Mouse (Mus musculus): Measurements from ENCODE around the gene Cwc25. TPM values are rescaled to one million over a fixed set of nuclear protein-coding genes. Genes with fewer than 3 reads are reported as not detected.

The Cwc25 gene
- total RNA-seq, 2 experiments from 2014 or later, result 18.8 to 19.4 TPM

DNA sequence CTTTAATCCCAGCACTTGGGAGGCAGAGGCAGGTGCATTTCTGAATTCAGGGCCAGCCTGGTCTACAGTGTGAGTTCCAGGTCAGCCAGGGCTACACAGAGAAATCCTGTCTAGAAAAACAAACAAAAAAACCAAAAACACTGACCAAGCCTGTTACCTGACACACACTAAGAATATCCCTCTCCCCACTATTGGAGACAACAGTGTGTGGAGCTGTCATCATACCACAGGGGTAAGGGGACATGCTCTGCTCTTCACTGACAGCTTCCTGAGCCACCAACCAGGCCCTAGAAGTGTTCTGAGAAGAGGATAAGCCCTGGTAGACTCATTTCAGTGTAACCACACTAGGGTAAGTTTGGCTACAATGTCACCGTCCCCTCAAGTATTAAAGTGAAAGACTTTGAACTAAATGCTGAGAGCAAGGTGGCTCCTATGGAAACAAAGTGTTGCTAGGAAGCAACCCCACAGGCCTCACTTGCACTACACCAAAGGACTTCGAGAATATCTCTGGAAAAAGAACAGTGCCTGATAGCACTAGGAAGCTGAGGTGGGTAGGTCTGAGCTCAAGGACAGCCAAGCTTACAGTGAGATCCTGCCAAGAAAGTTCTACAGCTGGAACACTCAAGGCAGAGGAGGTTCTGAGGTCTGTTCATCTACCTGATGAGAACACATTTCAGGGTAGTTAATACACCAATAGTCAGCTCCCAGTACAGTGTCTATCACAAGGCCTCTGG, 13.8 kb upstream of the Cwc25 start:
- DNase-seq (ENCODE audit: extremely low spot score in 1 of 2, low spot score in 2 of 2), result no peak
- intact Hi-C loops (cut with DNase I), result loop anchor here (5.0 kb wide), 1 partner anchor 102 kb away; the partner anchor contains the start of gene Fbxo47

DNA sequence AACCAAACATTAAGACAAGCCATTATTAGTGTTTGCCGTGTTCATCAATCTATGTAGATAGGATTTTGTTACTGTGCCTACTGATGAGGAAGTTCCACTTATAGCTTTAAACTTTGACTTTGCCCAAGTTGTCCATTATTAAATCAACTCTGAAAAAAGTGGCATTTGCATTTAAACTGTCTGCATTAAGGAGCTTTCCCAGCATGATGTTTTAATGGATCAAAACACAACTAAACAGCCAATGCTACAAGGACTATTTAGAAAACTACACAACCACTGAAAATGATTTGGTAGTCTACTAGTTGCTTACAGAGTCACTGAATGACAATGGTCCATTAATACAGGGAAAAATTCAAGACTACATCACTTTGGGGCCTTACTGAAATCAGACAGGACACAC, 12.6 kb upstream of the Cwc25 start:
- DNase-seq (ENCODE audit: extremely low spot score in 1 of 2, low spot score in 2 of 2), result no peak
- intact Hi-C loops (cut with DNase I), result no loop called here

DNA sequence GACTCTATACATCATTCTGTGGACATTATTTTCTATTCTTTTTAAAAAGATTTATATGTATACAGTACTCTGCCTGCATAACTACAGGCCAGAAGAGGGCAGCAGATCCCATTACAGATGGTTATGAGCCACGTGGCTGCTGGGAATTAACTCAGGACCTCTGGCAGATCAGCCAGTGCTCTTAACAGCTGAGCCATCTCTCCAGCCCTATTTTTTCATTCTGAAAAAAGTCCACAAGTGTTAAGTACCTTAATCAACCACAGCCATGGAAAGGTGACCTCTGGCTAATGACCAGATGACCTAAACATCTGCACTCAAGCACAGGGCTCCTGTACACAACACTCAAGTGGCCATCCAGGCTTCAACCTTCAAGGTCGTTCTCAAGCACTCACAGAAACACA, 10.8 kb upstream of the Cwc25 start:
- intact Hi-C loops (cut with DNase I), result no loop called here
- DNase-seq (ENCODE audit: extremely low spot score in 1 of 2, low spot score in 2 of 2), result no peak

DNA sequence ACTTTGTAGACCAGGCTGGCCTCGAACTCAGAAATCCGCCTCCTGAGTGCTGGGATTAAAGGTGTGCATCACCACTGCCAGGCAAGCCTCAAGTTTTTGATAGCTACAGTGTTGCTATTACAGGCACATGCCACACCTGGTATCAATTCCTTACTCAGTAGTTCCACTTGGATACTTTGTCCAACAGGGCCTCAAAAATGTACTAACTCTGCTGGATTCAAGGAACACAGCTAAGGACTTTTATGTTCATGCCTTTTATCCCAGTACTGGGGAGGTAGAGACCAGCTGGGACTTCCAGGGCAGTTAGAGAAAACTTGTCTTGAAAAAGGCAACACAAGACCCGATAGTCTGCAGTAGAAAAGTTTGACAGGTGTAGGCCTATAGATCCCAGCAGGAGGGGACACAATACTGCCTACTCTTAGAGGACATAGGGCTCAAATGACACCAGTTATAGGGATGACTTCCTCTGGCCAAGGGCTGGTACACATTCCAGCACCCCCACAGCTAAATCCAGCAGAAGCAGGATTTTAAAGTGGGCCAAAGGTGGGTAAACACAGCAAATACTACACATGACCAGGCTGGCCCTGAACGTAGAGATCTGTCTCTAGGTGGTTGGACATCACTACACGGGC, 10.3 kb upstream of the Cwc25 start:
- DNase-seq (ENCODE audit: extremely low spot score in 1 of 2, low spot score in 2 of 2), result no peak
- intact Hi-C loops (cut with DNase I), result no loop called here

DNA sequence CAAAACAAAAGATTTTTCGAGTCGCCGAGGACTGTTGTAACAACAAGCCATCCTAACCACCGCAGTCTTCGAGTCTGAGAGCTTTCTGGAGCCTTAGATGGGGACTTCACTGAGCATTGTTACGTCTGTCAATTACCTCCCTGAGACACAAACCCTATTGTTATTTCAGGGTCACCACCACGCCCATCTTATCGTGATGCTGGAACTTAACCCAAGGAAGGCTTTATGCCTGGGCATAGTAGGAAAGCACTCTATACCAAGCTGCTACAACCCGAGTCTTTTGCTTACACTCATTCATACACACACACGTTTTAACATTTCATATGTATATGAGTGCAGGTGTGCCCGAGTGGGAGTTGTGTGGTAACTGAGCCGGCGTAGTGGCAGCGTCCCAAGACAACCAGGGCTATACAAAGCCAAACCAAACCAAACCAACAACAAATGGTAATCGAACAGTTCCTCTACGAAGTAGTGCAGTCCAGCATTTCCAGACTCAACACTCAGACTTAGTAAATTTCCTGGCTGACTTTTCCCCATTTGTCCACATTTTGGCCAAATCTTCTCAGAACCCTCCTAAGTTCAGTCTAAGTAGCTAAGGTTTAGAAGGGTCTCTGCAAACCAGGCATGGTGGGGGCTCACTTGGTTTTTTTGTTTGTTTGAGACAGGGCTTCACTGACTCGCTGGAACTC, 9.6 kb upstream of the Cwc25 start, which contains the start of gene 1700001P01Rik:
1700001P01Rik (minus strand) TSS at position 111 of the 689 bp plus-strand sequence.
- intact Hi-C loops (cut with DNase I), result no loop called here
- no peak for DNase-seq (ENCODE audit: extremely low spot score in 1 of 2, low spot score in 2 of 2)

GRCm38 (mm10) chr11:97775186-97775585, 8.8 kb upstream of the Cwc25 start:
- intact Hi-C loops (cut with DNase I), result no loop called here
- DNase-seq (ENCODE audit: extremely low spot score in 1 of 2, low spot score in 2 of 2), result no peak

GRCm38 (mm10) chr11:97771410-97771809, 5.1 kb upstream of the Cwc25 start:
- no peak for DNase-seq (ENCODE audit: extremely low spot score in 1 of 2, low spot score in 2 of 2)
- intact Hi-C loops (cut with DNase I), result no loop called here

- intact Hi-C loops (cut with DNase I), result no loop called here
- DNase-seq (ENCODE audit: extremely low spot score in 1 of 2, low spot score in 2 of 2), result no peak
Observed at GRCm38 (mm10) chr11:97769704-97770103, 3.3 kb upstream of the Cwc25 start.

DNA sequence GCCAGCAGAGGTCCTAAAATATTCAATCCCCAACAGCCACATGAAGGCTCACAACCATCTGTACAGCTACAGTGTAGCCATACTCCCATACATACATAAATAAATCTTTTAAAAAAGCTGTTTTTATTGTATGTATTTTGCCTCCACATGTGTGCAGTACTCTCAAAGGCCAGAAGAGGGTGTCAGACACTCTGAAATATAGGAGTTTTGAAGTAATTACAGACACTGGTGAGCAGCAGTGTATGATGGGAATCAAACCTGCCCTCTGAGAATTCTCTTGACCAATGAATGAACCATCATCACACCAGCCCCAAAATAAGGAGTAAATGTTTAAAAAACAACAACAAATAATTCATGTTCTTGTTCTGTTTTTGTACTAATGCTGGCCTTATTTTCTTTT, 4.7 kb downstream of the Cwc25 start:
- intact Hi-C loops (cut with DNase I), result no loop called here
- DNase-seq (ENCODE audit: extremely low spot score in 1 of 2, low spot score in 2 of 2), result no peak

GRCm38 (mm10) chr11:97758942-97759341, 7.4 kb downstream of the Cwc25 start:
- intact Hi-C loops (cut with DNase I), result no loop called here
- no peak for DNase-seq (ENCODE audit: extremely low spot score in 1 of 2, low spot score in 2 of 2)

GRCm38 (mm10) chr11:97758125-97758524, 8.2 kb downstream of the Cwc25 start:
- intact Hi-C loops (cut with DNase I), result no loop called here
- no peak for DNase-seq (ENCODE audit: extremely low spot score in 1 of 2, low spot score in 2 of 2)

- intact Hi-C loops (cut with DNase I), result no loop called here
- no peak for DNase-seq (ENCODE audit: extremely low spot score in 1 of 2, low spot score in 2 of 2)
Observed at GRCm38 (mm10) chr11:97753277-97753676, 13.1 kb downstream of the Cwc25 start.

DNA sequence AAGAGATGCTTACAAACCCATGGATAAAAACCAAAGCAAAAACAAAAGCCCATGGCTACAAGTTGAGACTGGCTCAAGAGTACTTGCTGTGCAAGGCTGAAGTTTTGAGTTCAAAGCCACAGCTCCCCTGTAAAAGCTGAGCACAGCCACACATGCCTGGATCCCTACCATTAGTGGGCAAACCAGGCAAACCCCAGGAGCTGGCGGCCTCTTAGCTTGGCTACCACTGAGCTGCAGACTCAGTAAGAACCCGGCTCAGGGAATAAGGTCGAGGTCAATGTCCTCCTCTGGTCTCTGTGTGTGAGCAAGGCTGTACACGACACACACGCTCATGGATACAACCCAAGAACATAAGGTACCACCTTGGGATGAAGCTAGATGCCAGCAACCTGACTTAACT, 17.9 kb downstream of the Cwc25 start:
- intact Hi-C loops (cut with DNase I), result no loop called here
- DNase-seq (ENCODE audit: extremely low spot score in 1 of 2, low spot score in 2 of 2), result no peak

DNA sequence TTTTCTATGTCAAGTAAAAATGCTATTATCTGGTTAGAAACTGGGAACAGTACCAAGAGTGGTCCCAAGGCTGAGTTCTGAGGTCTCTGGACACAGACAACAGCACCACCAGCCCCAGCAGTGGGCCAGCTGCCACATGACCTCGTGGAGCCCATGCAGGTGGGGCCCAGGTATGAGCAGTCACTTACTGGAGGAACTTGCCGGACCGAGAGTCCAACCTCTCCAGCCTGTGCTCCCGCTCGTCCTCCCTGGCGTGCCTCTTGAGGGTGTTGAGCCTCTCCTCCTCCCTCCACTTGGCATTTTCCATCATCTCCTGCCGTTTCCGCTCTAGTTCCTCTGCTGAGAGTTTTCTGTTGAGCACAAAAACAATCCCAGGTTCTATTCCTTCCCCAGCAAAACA, 18.6 kb downstream of the Cwc25 start:
- DNase-seq (ENCODE audit: extremely low spot score in 1 of 2, low spot score in 2 of 2), result no peak
- intact Hi-C loops (cut with DNase I), result no loop called here

GRCm38 (mm10) chr11:97745331-97745721, 21.0 kb downstream of the Cwc25 start:
- DNase-seq (ENCODE audit: extremely low spot score in 1 of 2, low spot score in 2 of 2), result no peak
- intact Hi-C loops (cut with DNase I), result no loop called here

- DNase-seq (ENCODE audit: extremely low spot score in 1 of 2, low spot score in 2 of 2), result peak; percentile 98 to 100
- intact Hi-C loops (cut with DNase I), result loop anchor here (5.0 kb wide), 1 partner anchor 43 kb away; the partner anchor contains the start of genes Pcgf2 and Psmb3
Observed at GRCm38 (mm10) chr11:97744718-97745330, 21.5 kb downstream of the Cwc25 start.

- intact Hi-C loops (cut with DNase I), result loop anchor here (5.0 kb wide), 1 partner anchor 42 kb away; the partner anchor contains the start of genes Pcgf2 and Psmb3
- DNase-seq (ENCODE audit: extremely low spot score in 1 of 2, low spot score in 2 of 2), result peak; percentile 53 to 83
Observed at GRCm38 (mm10) chr11:97744063-97744717, 22.2 kb downstream of the Cwc25 start, which contains the start of gene Pip4k2b. Gene Pip4k2b, minus strand, starts transcription at chr11:97744704.

DNA sequence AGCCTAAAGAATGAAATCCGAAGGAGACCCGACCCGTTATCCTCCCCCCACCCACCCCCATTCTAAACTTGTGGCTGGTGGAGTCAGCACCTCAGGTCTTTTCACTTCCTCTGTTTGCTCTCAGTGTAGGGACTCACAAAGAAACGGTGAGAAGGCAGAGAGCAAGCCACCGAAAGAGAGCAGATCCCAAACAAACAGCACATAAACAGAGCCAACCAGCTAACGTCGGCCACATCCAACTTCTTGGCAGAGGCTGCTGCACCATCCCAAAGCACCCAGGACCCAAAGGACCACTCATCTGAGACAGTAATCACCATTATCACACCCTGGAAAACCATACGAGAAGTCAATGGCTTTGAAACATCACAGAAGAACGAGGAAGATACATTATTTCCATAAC, 22.9 kb downstream of the Cwc25 start:
- DNase-seq (ENCODE audit: extremely low spot score in 1 of 2, low spot score in 2 of 2), result no peak
- intact Hi-C loops (cut with DNase I), result loop anchor here (5.0 kb wide), 1 partner anchor 41 kb away; the partner anchor contains the start of genes Pcgf2 and Psmb3

DNA sequence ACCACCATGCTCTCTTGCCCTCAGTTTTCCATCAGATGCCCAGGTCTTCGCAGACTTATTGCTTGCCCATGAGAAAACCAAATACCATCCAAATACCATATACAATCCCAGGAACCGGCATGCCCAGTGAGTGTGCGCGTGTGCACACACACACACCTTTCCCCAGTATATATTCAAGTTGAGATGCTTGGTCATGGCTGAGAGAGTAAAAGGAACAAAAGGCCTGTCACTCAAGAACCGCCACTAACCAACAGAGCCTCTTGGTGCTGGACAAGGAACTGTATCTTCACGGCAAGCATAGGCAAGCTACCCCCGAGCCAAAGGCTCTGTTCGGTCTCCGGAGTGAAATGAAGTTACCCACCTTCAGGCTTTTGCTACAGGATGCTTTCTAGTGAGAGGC, 23.8 kb downstream of the Cwc25 start:
- no peak for DNase-seq (ENCODE audit: extremely low spot score in 1 of 2, low spot score in 2 of 2)
- intact Hi-C loops (cut with DNase I), result loop anchor here (5.0 kb wide), 1 partner anchor 40 kb away; the partner anchor contains the start of genes Pcgf2 and Psmb3
